Mouse (Mus musculus) heart, embryonic 14.5 days (tissue): ENCODE measurements around the gene Efnb2. TPM values are rescaled to one million over a fixed set of nuclear protein-coding genes. Genes with fewer than 3 reads are reported as not detected.

Experiments used
- ATAC-seq: fragments of 200-750 bp; cut with Nextera tagmentation; 2 replicates; pipeline ENCODE4 v1.8.0; 2017; ENCODE audit warnings: low read depth, moderate TSS enrichment; ENCODE audit not compliant: insufficient number of reproducible peaks, insufficient read depth, low FRiP score
- H3K27ac ChIP-seq, 2 experiments: fragments of 200-500 bp in 1 of 2; fragments of 300-500 bp in 1 of 2; sonication (generic) in 1 of 2; replicated peaks in 1 of 2; 2 replicates each; pipeline ENCODE4 v1.5.1; 2012 to 2014; ENCODE audit warnings: low read depth in 2 of 2, low read length in 2 of 2, control low read depth in 1 of 2, mild to moderate bottlenecking in 1 of 2, mixed read lengths in 1 of 2; ENCODE audit not compliant: control insufficient read depth in 1 of 2, insufficient read depth in 1 of 2
- H3K27me3 ChIP-seq: fragments of 300-500 bp; sonication (generic); 2 replicates; pipeline ENCODE4 v1.6.1; 2014; ENCODE audit warnings: mild to moderate bottlenecking, low read length, control low read depth; ENCODE audit not compliant: control insufficient read depth, insufficient read depth
- H3K36me3 ChIP-seq: fragments of 300-500 bp; sonication (generic); 2 replicates; pipeline ENCODE4 v1.6.1; 2014; ENCODE audit warnings: mild to moderate bottlenecking, control low read depth, low read length, mixed read lengths; ENCODE audit not compliant: control insufficient read depth, insufficient read depth
- H3K4me1 ChIP-seq, 2 experiments: fragments of 200-500 bp in 1 of 2; fragments of 300-500 bp in 1 of 2; sonication (generic) in 1 of 2; 2 replicates each; pipeline ENCODE4 v1.6.1; 2012 to 2014; ENCODE audit warnings: low read length in 2 of 2, control low read depth in 1 of 2, mixed read lengths in 1 of 2; ENCODE audit not compliant: control insufficient read depth in 2 of 2, insufficient read depth in 2 of 2
- H3K4me2 ChIP-seq: fragments of 300-500 bp; sonication (generic); 2 replicates; pipeline ENCODE4 v1.6.1; 2014; ENCODE audit warnings: mild to moderate bottlenecking, low read length
- H3K4me3 ChIP-seq, 2 experiments: fragments of 200-500 bp in 1 of 2; fragments of 300-500 bp in 1 of 2; sonication (generic) in 1 of 2; 2 replicates each; pipeline ENCODE4 v1.5.1; 2012 to 2014; ENCODE audit warnings: low read length in 2 of 2, mild to moderate bottlenecking in 2 of 2, control low read depth in 1 of 2, low read depth in 1 of 2, moderate library complexity in 1 of 2; ENCODE audit not compliant: control insufficient read depth in 1 of 2, insufficient read depth in 1 of 2
- H3K9ac ChIP-seq: fragments of 300-500 bp; sonication (generic); 2 replicates; pipeline ENCODE4 v1.6.1; 2014; ENCODE audit warnings: mild to moderate bottlenecking, low read length
- H3K9me3 ChIP-seq: fragments of 300-500 bp; sonication (generic); 2 replicates; pipeline ENCODE4 v1.6.1; 2016; ENCODE audit warnings: low read length, control low read depth; ENCODE audit not compliant: control insufficient read depth
- WGBS: fragments of 180-500 bp; shearing (Covaris S2); extraction: QIAGEN DNeasy Blood & Tissue Kit; methylation state at CpG from one replicate; pipeline ENCODE4 v1.1.7; 2014; 5-methylcytosine and 5-hydroxymethylcytosine counted together
- polyA plus RNA-seq: library from polyadenylated mRNA; unstranded; fragments of >200 nt; fragmentation: Nextera tagmentation; extraction: Ambion mirVana; gene quantifications from 2 replicates; pipeline ENCODE4 v1.2.1, GENCODE M21; 2014

The Efnb2 gene
- polyA plus RNA-seq, 1 experiment from 2014 or later, result 18.7 TPM

DNA sequence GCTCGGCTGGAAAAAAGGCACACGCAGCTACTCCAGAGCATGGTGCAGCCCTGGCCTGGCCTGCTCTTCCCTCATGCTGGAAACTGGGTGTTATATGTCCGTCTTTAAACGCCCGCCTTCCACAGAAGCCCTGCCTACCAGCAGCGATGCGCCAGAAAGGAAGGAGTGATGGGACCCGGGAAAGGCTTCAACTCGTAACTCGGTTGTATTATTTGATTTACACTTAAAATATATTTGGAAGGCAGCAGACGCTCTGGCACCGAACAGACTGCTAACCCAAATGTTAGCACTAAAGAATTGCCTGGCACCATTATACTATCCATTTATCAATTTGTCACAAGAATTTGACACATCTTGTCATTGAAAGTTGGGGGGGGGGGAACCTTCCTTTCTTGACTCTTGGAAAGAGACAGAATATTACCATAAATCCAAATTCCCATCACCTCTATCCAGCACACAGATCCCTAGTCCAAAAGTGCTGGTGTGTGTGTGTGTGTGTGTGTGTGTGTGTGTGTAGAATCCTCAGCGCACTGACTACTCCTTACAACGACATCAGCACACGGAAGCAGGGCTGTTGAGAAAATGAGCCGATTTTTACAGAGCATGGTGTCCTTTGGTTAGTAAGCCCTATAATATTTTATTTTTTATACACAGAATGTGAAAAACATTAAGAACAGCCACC lies 39.7 kb downstream of the Efnb2 start:
- no peak overlapping the region for H3K27ac ChIP-seq
- H3K9ac ChIP-seq, result no peak overlapping the region
- H3K4me3 ChIP-seq, result no peak overlapping the region
- H3K4me1 ChIP-seq, result peaks cover 6 to 14% of the 10 kb centered on the region in 2 experiments
- no peak overlapping the region for H3K4me2 ChIP-seq
- no peak for ATAC-seq
- WGBS, result 90% methylated on average over 16 of the region's 16 CpGs
- H3K9me3 ChIP-seq, result 0 out of 2 replicates have a peak, but pooled peaks cover 3% of the 10 kb centered on the region
- H3K27me3 ChIP-seq, result no peaks in the 10 kb centered on the region
- H3K36me3 ChIP-seq, result peaks cover 65% of the 10 kb centered on the region

DNA sequence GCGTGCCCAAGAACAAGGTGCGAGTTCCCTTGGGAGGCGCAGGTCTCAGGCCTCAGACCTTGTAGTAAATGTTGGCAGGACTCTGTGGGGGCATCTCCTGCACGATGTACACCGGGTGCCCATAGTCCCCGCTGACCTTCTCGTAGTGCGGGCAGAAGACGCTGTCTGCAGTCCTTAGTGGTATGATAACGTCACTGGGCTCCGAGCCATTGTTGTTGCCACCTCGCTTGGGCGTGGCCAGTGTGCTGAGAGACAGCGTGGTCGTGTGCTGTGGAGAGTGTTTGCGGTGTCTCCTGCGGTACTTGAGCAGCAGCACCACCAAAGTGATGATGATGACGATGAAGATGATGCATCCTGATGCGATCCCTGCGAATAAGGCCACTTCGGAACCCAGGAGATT lies 40.5 kb downstream of the Efnb2 start:
- H3K27me3 ChIP-seq, result no peaks in the 10 kb centered on the region
- H3K27ac ChIP-seq, result no peak overlapping the region
- no peak for ATAC-seq
- no peak overlapping the region for H3K4me2 ChIP-seq
- H3K36me3 ChIP-seq, result peaks cover 59% of the 10 kb centered on the region
- peaks cover 6 to 14% of the 10 kb centered on the region in 2 experiments for H3K4me1 ChIP-seq
- WGBS, result 85% methylated on average over 21 of the region's 21 CpGs
- H3K4me3 ChIP-seq, result no peak overlapping the region
- no peak overlapping the region for H3K9ac ChIP-seq
- no peaks in the 10 kb centered on the region for H3K9me3 ChIP-seq

DNA sequence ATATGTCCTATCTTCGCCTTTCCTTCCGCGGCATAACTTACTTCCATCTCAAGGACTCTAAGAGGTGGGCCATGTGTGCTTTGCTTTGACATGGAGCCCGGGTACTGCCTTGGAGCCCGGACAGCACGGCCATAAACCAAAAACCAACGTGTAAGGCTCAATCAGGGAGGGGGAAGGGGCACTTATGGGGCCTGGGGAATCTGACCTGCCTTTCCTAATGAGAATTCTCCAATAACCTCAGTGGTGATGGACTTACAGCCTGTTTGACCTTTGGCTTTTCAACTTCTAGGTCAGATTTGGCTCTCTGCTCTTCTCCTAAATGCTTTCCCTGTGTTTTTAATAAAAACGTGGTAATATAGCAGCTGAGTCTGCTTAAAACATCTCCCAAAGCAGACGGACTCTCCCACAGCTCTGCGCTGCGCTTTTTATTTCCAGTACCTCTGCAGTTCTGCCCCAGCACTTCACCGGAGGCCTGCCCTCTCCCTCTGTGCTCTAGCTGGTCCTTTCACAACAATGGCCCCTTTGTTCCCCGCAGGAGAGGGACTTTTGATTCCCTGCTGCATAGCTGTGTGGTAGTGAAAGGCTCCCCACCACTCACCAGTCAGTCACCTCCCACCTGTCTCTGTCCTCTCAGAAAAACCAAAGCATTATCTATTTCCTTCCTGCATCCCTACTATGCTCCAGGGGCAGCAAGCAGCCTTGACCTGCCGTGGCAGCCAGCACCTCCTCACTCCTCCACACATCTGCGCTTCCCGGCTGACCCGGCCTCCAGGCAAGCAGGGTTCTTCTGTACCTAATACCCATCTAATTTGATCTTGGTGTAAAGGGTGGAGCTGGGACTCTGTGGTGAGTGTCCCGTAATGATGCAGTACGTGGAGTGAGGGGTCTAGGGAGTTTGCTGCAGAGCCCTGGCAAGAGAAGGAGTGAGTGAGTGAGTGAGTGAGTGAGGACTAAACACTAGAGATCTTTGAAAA lies 41.5 kb downstream of the Efnb2 start:
- H3K4me1 ChIP-seq, result peaks cover 6 to 13% of the 10 kb centered on the region in 2 experiments
- H3K9ac ChIP-seq, result no peak overlapping the region
- H3K9me3 ChIP-seq, result no peaks in the 10 kb centered on the region
- no peaks in the 10 kb centered on the region for H3K27me3 ChIP-seq
- no peak overlapping the region for H3K27ac ChIP-seq
- H3K36me3 ChIP-seq, result peaks cover 59% of the 10 kb centered on the region
- no peak overlapping the region for H3K4me2 ChIP-seq
- 59% methylated on average over 19 of the region's 19 CpGs for WGBS
- H3K4me3 ChIP-seq, result no peak overlapping the region
- no peak for ATAC-seq

DNA sequence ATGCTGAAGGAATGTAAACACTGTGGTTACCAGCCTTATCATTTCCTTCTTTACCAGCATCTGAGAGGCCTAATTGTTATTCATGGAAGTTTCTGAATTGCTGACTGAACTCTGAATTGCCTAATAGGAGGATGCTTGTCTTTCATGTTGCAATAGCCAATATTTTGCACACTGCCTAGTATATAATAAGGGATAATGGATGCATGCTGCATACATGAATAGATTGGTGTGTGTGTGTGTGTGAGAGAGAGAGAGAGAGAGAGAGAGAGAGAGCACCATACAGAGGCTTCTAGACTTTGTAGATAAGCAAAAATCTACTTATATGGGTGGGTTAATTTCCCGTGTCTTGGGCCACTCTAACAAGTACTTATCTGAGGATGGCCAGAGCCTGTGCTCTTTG lies 47.2 kb downstream of the Efnb2 start:
- no peak overlapping the region for H3K9ac ChIP-seq
- H3K27me3 ChIP-seq, result no peaks in the 10 kb centered on the region
- 41% methylated on average over 1 of the region's 1 CpGs for WGBS
- H3K36me3 ChIP-seq, result peaks cover 18% of the 10 kb centered on the region
- no peak overlapping the region for H3K27ac ChIP-seq
- no peak overlapping the region for H3K4me3 ChIP-seq
- H3K4me2 ChIP-seq, result no peak overlapping the region
- H3K9me3 ChIP-seq, result no peaks in the 10 kb centered on the region
- no peaks in the 10 kb centered on the region; a peak in 1 of 4 replicates for H3K4me1 ChIP-seq
- no peak for ATAC-seq

DNA sequence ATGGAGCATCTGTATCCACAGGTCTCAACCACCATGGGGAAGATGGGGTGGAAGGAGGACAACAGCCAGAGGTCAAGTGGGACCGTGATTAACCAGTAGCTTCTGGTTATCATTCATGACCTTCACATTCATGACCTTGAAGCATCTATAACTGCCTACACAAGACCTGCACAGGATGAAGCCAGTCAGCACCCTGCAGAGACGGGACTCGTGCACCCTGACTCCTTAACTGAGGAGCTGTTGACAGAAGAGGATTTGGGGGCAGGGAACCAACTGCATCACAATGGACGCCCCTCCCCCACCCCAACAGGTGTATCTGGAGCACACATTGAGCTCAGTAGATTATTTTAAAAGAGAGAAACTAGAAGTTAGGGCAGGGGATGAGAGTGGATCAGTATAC lies 49.1 kb downstream of the Efnb2 start:
- Histone ChIP-seq H3K36me3 (0 out of 2 replicates have a peak, but pooled peaks cover 3% of the 10 kb centered on the region), H3K27ac (no peak overlapping the region), H3K27me3 (no peaks in the 10 kb centered on the region), H3K4me1 (no peaks in the 10 kb centered on the region; a peak in 1 of 4 replicates), H3K4me2 (no peak overlapping the region), H3K9me3 (no peaks in the 10 kb centered on the region), H3K4me3 (no peak overlapping the region), H3K9ac (no peak overlapping the region)
- WGBS, result 60% methylated on average over 4 of the region's 4 CpGs
- ATAC-seq, result no peak

DNA sequence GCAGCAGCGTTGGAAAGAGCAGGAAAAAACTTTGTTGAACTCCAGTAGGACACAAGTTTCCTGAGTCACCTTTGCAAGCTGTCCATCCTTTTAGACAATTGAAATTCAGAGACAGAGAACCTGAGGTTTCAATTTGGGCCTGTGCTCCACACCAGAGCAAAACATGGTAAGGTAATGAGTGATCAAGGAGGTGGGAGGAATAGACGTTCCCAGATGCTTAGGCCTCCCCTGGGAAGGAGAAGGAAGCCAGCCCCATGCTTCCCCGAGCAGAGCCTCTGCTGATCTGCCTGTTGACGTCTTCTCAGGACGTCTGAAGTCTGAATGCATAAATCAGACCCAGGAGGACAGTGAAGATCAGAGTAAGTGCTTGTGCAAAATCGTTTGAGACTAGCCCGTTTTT lies 51.3 kb downstream of the Efnb2 start:
- Histone ChIP-seq H3K9me3 (no peaks in the 10 kb centered on the region), H3K4me3 (no peak overlapping the region), H3K4me1 (no peaks in the 10 kb centered on the region; a peak in 1 of 4 replicates), H3K27me3 (no peaks in the 10 kb centered on the region), H3K36me3 (no peaks in the 10 kb centered on the region), H3K27ac (no peak overlapping the region), H3K9ac (no peak overlapping the region), H3K4me2 (no peak overlapping the region)
- no peak for ATAC-seq
- 22% methylated on average over 7 of the region's 7 CpGs for WGBS

DNA sequence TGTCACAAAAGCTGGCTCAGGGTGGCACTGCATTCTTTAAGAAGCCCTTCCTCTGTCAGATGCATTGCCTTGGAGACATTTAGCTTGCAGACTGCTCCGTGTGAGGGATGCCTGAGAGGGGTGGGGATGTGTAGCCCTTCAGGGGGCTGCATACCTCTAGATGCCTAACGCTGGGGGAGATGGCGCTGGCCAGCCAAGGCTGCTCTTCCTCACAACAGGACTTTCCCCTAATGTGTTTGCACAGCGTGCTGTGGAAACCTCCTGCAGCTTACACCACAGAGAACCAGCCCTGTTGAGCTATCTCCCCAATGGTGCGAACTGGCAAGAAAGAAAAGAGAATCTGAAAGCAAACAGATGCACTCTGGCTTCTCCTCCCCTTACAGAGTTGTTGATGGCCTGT lies 51.9 kb downstream of the Efnb2 start:
- Histone ChIP-seq H3K27ac (no peak overlapping the region), H3K9me3 (no peaks in the 10 kb centered on the region), H3K9ac (no peak overlapping the region), H3K4me2 (no peak overlapping the region), H3K4me1 (no peaks in the 10 kb centered on the region; a peak in 1 of 4 replicates), H3K4me3 (no peak overlapping the region), H3K36me3 (no peaks in the 10 kb centered on the region), H3K27me3 (no peaks in the 10 kb centered on the region)
- ATAC-seq, result no peak
- WGBS, result 16% methylated on average over 5 of the region's 5 CpGs
